ENCODE assay signal across 13 mouse cellular contexts in genomic region chr8:3354443-3354812, GRCm38 (mm10). TPM values are rescaled to one million over a fixed set of nuclear protein-coding genes. Genes with fewer than 3 reads are reported as not detected.
DNase-seq lines count a peak whose midpoint lies in the region; ATAC-seq and TF ChIP-seq lines count a peak whose summit lies in the region.
"Had no signal": no experiment of that assay in that cellular context is flagged by ENCODE, and none has a peak within 500 bp of the region (broad histone marks: within the 10 kb centered on the region; RNA-seq: fewer than 3 reads in every experiment).

No protein-coding gene starts in this region.

- DNase-seq in MEL (ENCODE audit: low read depth, low spot score): peak; percentile 85
- no peak for DNase-seq in retina, postnatal 1 day
- no peak for DNase-seq in cerebellum, postnatal 36 days
- DNase-seq in urinary bladder, postnatal 10 days (ENCODE audit: low spot score): no peak
- DNase-seq in layer of hippocampus, adult 11-12 months (ENCODE audit: low spot score): no peak

- ATAC-seq in inflammation-experienced regulatory T-cells, adult 6 months: peak; percentile 22
- no peak for ATAC-seq in stomach, embryonic 15.5 days (ENCODE audit: insufficient read depth, low FRiP score, low read depth)
- ATAC-seq: Patski had no signal

- peak in 1 of 2 experiments; percentile 44; a peak in 2 of 4 replicates for TF ChIP-seq EP300 in MEL (IDR thresholded peaks at IDR 0.05; ENCODE audit: low read depth in 1 of 2, low read length in 2 of 2)

- H3K79me2 ChIP-seq in MEL (ENCODE audit: control insufficient read depth, insufficient read depth, low read length, poor library complexity): peaks cover 1% of the 10 kb centered on the region; the same call in 1 of the 2 replicates
- H3K79me2 ChIP-seq in macrophage (ENCODE audit: inconsistent target): no peaks in the 10 kb centered on the region

- TF ChIP-seq RAD21 in MEL (IDR thresholded peaks at IDR 0.05; ENCODE audit: low read depth, low read length): no peak

- H3K27me3 ChIP-seq in MEL (ENCODE audit: control insufficient read depth in 1 of 2, insufficient read depth in 2 of 2, low read length in 2 of 2): no peaks in the 10 kb centered on the region
- no peaks in the 10 kb centered on the region for H3K27me3 ChIP-seq in stomach, embryonic 15.5 days (replicated peaks)
- H3K27me3 ChIP-seq: hindbrain, embryonic 12.5 days; Patski had no signal

- H3K27ac ChIP-seq in MEL (ENCODE audit: control insufficient read depth, low read depth, low read length) (peak overlapping the region; percentile 92), macrophage (peak overlapping the region; percentile 41)
- H3K27ac ChIP-seq in stomach, embryonic 15.5 days: 0 out of 2 replicates have a peak overlapping the region, but pooled peaks have one; percentile 7
- H3K27ac ChIP-seq: hindbrain, embryonic 12.5 days; layer of hippocampus, adult 2 months had no signal

- peak overlapping the region; percentile 78 for H3K9ac ChIP-seq in MEL (ENCODE audit: control insufficient read depth, low read depth, low read length, poor library complexity, severe bottlenecking)
- H3K9ac ChIP-seq in stomach, embryonic 15.5 days: no peak overlapping the region
- H3K9ac ChIP-seq: hindbrain, embryonic 12.5 days had no signal

- H3K4me3 ChIP-seq in MEL (ENCODE audit: control insufficient read depth in 1 of 2, insufficient read depth in 1 of 2, low read depth in 2 of 2, low read length in 2 of 2) (peak overlapping the region; percentile 51), macrophage (ENCODE audit: inconsistent target) (0 out of 2 replicates have a peak overlapping the region, but pooled peaks have one; percentile 7)
- no peak overlapping the region for H3K4me3 ChIP-seq in stomach, embryonic 15.5 days (replicated peaks)
- H3K4me3 ChIP-seq: hindbrain, embryonic 12.5 days; layer of hippocampus, adult 2 months had no signal

- H3K4me2 ChIP-seq in stomach, embryonic 15.5 days: no peak overlapping the region
- H3K4me2 ChIP-seq: hindbrain, embryonic 12.5 days; midbrain, embryonic 11.5 days had no signal

- peak in 1 of 2 experiments; percentile 49; a peak in 1 of 4 replicates for TF ChIP-seq POLR2A in MEL (IDR thresholded peaks at IDR 0.05; ENCODE audit: control insufficient read depth in 1 of 2, insufficient read depth in 1 of 2, low read depth in 1 of 2, low read length in 2 of 2, poor library complexity in 1 of 2)

- no peaks in the 10 kb centered on the region for H3K9me3 ChIP-seq in MEL (replicated peaks; ENCODE audit: insufficient read depth, low read length)
- H3K9me3 ChIP-seq in stomach, embryonic 15.5 days: no peaks in the 10 kb centered on the region
- H3K9me3 ChIP-seq: hindbrain, embryonic 12.5 days had no signal

- H3K4me1 ChIP-seq in MEL (ENCODE audit: control insufficient read depth in 1 of 2, insufficient read depth in 2 of 2, low read length in 2 of 2): peaks cover 2 to 27% of the 10 kb centered on the region in 2 experiments
- H3K4me1 ChIP-seq in stomach, embryonic 15.5 days: no peaks in the 10 kb centered on the region
- H3K4me1 ChIP-seq: hindbrain, embryonic 12.5 days had no signal

- H3K36me3 ChIP-seq in MEL (ENCODE audit: control insufficient read depth in 1 of 2, insufficient read depth in 2 of 2, low read length in 2 of 2) (peaks cover 0 to 9% of the 10 kb centered on the region in 2 experiments; a peak in 2 of 4 replicates), macrophage (ENCODE audit: inconsistent target) (no peaks in the 10 kb centered on the region)
- no peaks in the 10 kb centered on the region for H3K36me3 ChIP-seq in stomach, embryonic 15.5 days
- H3K36me3 ChIP-seq: hindbrain, embryonic 12.5 days had no signal

- 15% methylated on average over 5 of the region's 5 CpGs for WGBS in macrophage (ENCODE audit: missing documents)
- 61% methylated on average over 5 of the region's 5 CpGs for WGBS in stomach, embryonic 15.5 days

- TF ChIP-seq CTCF in MEL (IDR thresholded peaks at IDR 0.05 in 2 of 3, conservative IDR thresholded peaks at IDR 0.05 in 1 of 3; ENCODE audit: control insufficient read depth in 1 of 3, insufficient read depth in 1 of 3, low read depth in 2 of 3, low read length in 3 of 3, poor library complexity in 1 of 3, severe bottlenecking in 1 of 3): no peak

TF ChIP-seq in MEL, 35 proteins besides CTCF, POLR2A, EP300 and RAD21:
- TF ChIP-seq MXI1 (IDR thresholded peaks at IDR 0.05; ENCODE audit: low read depth, low read length) (peak; percentile 55; the same call in 1 of the 2 replicates), ZNF384 (IDR thresholded peaks at IDR 0.05; ENCODE audit: low read depth, low read length) (no peak), MAFK (IDR thresholded peaks at IDR 0.05; ENCODE audit: borderline replicate concordance, low read depth, low read length) (no peak), NELFE (IDR thresholded peaks at IDR 0.05; ENCODE audit: low read depth, low read length) (peak; percentile 55), UBTF (IDR thresholded peaks at IDR 0.05; ENCODE audit: borderline replicate concordance, insufficient read depth, low read depth, low read length) (no peak), TCF12 (IDR thresholded peaks at IDR 0.05; ENCODE audit: low read depth, low read length) (peak; percentile 45), GATA1 (IDR thresholded peaks at IDR 0.05; ENCODE audit: low read depth, low read length) (no peak), HCFC1 (IDR thresholded peaks at IDR 0.05; ENCODE audit: low read depth, low read length) (0 out of 2 replicates have a peak, but pooled peaks have one; percentile 25), MAX (IDR thresholded peaks at IDR 0.05; ENCODE audit: low read length) (0 out of 2 replicates have a peak, but pooled peaks have one; percentile 27), TBP (IDR thresholded peaks at IDR 0.05; ENCODE audit: low read depth, low read length) (peak; percentile 54), POLR2AphosphoS2 (IDR thresholded peaks at IDR 0.05; ENCODE audit: low read length) (no peak), JUND (IDR thresholded peaks at IDR 0.05; ENCODE audit: low read depth, low read length) (no peak), ETS1 (IDR thresholded peaks at IDR 0.05; ENCODE audit: low read depth, low read length) (0 out of 2 replicates have a peak, but pooled peaks have one; percentile 17), SIN3A (IDR thresholded peaks at IDR 0.05; ENCODE audit: low read length) (peak; percentile 48), RCOR1 (IDR thresholded peaks at IDR 0.05; ENCODE audit: low read depth, low read length) (no peak)

RNA-seq across cellular contexts. Expression of gene A430078G23Rik, which starts 1.2 kb away (rescaled TPM):
- 2.0 and 2.8 TPM in 2 replicates for total RNA-seq in MEL (2012; rRNA removed)
- polyA plus RNA-seq in MEL (2012; ENCODE audit: insufficient read depth in 1 of 2, insufficient read length in 2 of 2, low read depth in 1 of 2, low replicate concordance in 2 of 2, missing spikeins in 1 of 2) (1 to 10 TPM in 1 of 2 experiments, not detected in 1; 3.8 TPM), macrophage (2018) (0.19 to 0.32 TPM in 2 of 3 replicates, not detected in the other)
- polyA plus RNA-seq in inflammation-experienced regulatory T-cells, adult 6 months (2017; shearing (Covaris generic)): 10 to 100 TPM; 29.9 to 51.2 (median 36.9) TPM
- total RNA-seq in macrophage (2018; cell fraction: chromatin; rRNA removed): 1 to 10 TPM in 8 of 26 experiments, under 1 TPM in 10, not detected in 8; 0.48 to 2.7 (median 0.95) TPM
- under 1 TPM; 0.06 to 0.66 (median 0.37) TPM for total RNA-seq in macrophage (2018; cell fraction: cytosol; rRNA removed)
- total RNA-seq in macrophage (2018; cell fraction: nucleus; rRNA removed): 1 to 10 TPM in 16 of 26 experiments, under 1 TPM in 7, not detected in 3; 0.24 to 3.3 (median 1.1) TPM
- 0.71 and 0.79 TPM in 2 replicates for polyA plus RNA-seq in stomach, embryonic 15.5 days (2015; fragmentation: Nextera tagmentation; extraction: Ambion mirVana)
- total RNA-seq: layer of hippocampus, adult 2 months had no signal
- polyA plus RNA-seq: embryonic facial prominence, embryonic 11.5 days; hindbrain, embryonic 12.5 days; midbrain, embryonic 11.5 days; Patski had no signal

RNA-seq across cellular contexts. Expression of gene Arhgef18, which starts 38.4 kb away (rescaled TPM):
- 2.4 and 3.0 TPM in 2 replicates for total RNA-seq in MEL (2012; rRNA removed)
- polyA plus RNA-seq in MEL (2012; ENCODE audit: insufficient read depth in 1 of 2, insufficient read length in 2 of 2, low read depth in 1 of 2, low replicate concordance in 2 of 2, missing spikeins in 1 of 2): 1 to 10 TPM in 1 of 2 experiments, not detected in 1; 6.6 TPM
- 10 to 100 TPM; 21.3 to 30.9 (median 30.4) TPM for polyA plus RNA-seq in inflammation-experienced regulatory T-cells, adult 6 months (2017; shearing (Covaris generic))
- total RNA-seq in macrophage (2018; cell fraction: chromatin; rRNA removed): 10 to 100 TPM in 7 of 26 experiments, 1 to 10 TPM in 19; 1.1 to 15.7 (median 8.8) TPM
- total RNA-seq in macrophage (2018; cell fraction: cytosol; rRNA removed): 1 to 10 TPM; 1.3 to 4.4 (median 3.4) TPM
- total RNA-seq in macrophage (2018; cell fraction: nucleus; rRNA removed): 1 to 10 TPM; 2.0 to 9.8 (median 6.2) TPM
- polyA plus RNA-seq in macrophage (2018): 2.2 to 3.5 TPM (median 2.2 TPM) in 3 replicates
- polyA plus RNA-seq in stomach, embryonic 15.5 days (2015; fragmentation: Nextera tagmentation; extraction: Ambion mirVana): 9.0 and 10.2 TPM in 2 replicates

Comparison
In these comparisons a context has a peak if more than half of its experiments do, and no peak if none do; other contexts are left out.
1. H3K27ac ChIP-seq: peak in every context shown above with its lines; median percentile 92 in MEL; 41 in macrophage; 7 in stomach, embryonic 15.5 days.
2. RNA of gene A430078G23Rik, which starts 1.2 kb away (polyA plus RNA-seq): 29.9 to 51.2 TPM in inflammation-experienced regulatory T-cells, adult 6 months; 3.8 TPM in MEL, 0.71 to 0.79 TPM in stomach, embryonic 15.5 days and 0.19 to 0.32 TPM in macrophage; every median in the first group is over 4 times any median in the second.